Mouse (Mus musculus) CH12.LX (cell line): ENCODE measurements around the gene Top3a. TPM values are rescaled to one million over a fixed set of nuclear protein-coding genes. Genes with fewer than 3 reads are reported as not detected.

Experiments used
- DNase-seq: peaks from one replicate; pipeline ENCODE4 v3.0.0-alpha.2; 2013; ENCODE audit errors: extremely low read depth
- H3K27ac ChIP-seq: 2 replicates; pipeline ENCODE4 v1.5.1; 2012; ENCODE audit warnings: low read depth, mild to moderate bottlenecking, control low read depth, moderate library complexity; ENCODE audit not compliant: insufficient read depth
- H3K27me3 ChIP-seq: replicated peaks from 2 replicates; pipeline ENCODE3; 2012; ENCODE audit warnings: inconsistent platforms
- H3K36me3 ChIP-seq, 2 experiments: replicated peaks in 1 of 2; 2 replicates each; pipeline versions ENCODE3 to v1.6.1; 2012; ENCODE audit warnings: inconsistent platforms in 1 of 2, low read length in 1 of 2, mild to moderate bottlenecking in 1 of 2, mixed read lengths in 1 of 2, moderate library complexity in 1 of 2; ENCODE audit not compliant: control insufficient read depth in 1 of 2, insufficient read depth in 1 of 2
- H3K4me1 ChIP-seq, 2 experiments: 2 replicates each; pipeline ENCODE4 v1.6.1; 2012; ENCODE audit warnings: inconsistent platforms in 1 of 2, moderate library complexity in 1 of 2; ENCODE audit not compliant: insufficient read depth in 2 of 2, control insufficient read depth in 1 of 2
- H3K4me2 ChIP-seq: 2 replicates; pipeline ENCODE4 v1.6.1; 2012; ENCODE audit warnings: low read depth, mild to moderate bottlenecking, control low read depth; ENCODE audit not compliant: poor library complexity, insufficient read depth, severe bottlenecking
- H3K4me3 ChIP-seq, 3 experiments: fragments of 150-350 bp in 1 of 3; sonication (generic) in 1 of 3; replicated peaks in 1 of 3; 2 replicates each; pipeline versions ENCODE3 to v1.5.1; 2011 to 2012; ENCODE audit warnings: low read depth in 2 of 3, low read length in 2 of 3, mild to moderate bottlenecking in 2 of 3, moderate library complexity in 2 of 3, control low read depth in 1 of 3, improper control_type of control experiment in 1 of 3, inconsistent platforms in 1 of 3, mixed read lengths in 1 of 3; ENCODE audit not compliant: poor library complexity in 1 of 3
- H3K79me2 ChIP-seq: replicated peaks from 2 replicates; pipeline ENCODE4 v1.6.1; 2012; ENCODE audit warnings: mild to moderate bottlenecking, moderate library complexity; ENCODE audit not compliant: control insufficient read depth, poor library complexity, insufficient read depth, severe bottlenecking; ENCODE audit errors: extremely low read depth
- H3K9ac ChIP-seq: 2 replicates; pipeline ENCODE4 v1.6.1; 2012; ENCODE audit warnings: low read depth, mild to moderate bottlenecking, control low read depth, moderate library complexity; ENCODE audit not compliant: insufficient read depth
- H3K9me3 ChIP-seq: replicated peaks from 2 replicates; pipeline ENCODE3; 2012; ENCODE audit warnings: low read length, inconsistent platforms, mixed read lengths
- CHD2 ChIP-seq: IDR thresholded peaks from 2 replicates; pipeline ENCODE4 v1.6.1; 2011; ENCODE audit warnings: low read length, improper control_type of control experiment
- ELF1 ChIP-seq: IDR thresholded peaks from 2 replicates; pipeline ENCODE4 v1.6.1; 2014; ENCODE audit warnings: low read depth, mild to moderate bottlenecking, inconsistent platforms, low read length, improper control_type of control experiment
- EP300 ChIP-seq: IDR thresholded peaks from 2 replicates; pipeline ENCODE4 v1.6.1; 2011; ENCODE audit warnings: low read length, improper control_type of control experiment
- ETS1 ChIP-seq: conservative IDR thresholded peaks from 2 replicates; pipeline ENCODE4 v1.6.1; 2012; ENCODE audit warnings: low read depth, mild to moderate bottlenecking, inconsistent platforms, low read length, improper control_type of control experiment, moderate library complexity
- GABPA ChIP-seq: IDR thresholded peaks from 2 replicates; pipeline ENCODE4 v1.6.1; 2012; ENCODE audit warnings: low read depth, low read length, improper control_type of control experiment, inconsistent platforms; ENCODE audit not compliant: insufficient replicate concordance
- HCFC1 ChIP-seq: IDR thresholded peaks from 2 replicates; pipeline ENCODE4 v1.6.1; 2012; ENCODE audit warnings: low read depth, mild to moderate bottlenecking, inconsistent platforms, low read length, improper control_type of control experiment
- IRF4 ChIP-seq: IDR thresholded peaks from 2 replicates; pipeline ENCODE4 v1.6.1; 2014; ENCODE audit warnings: low read depth, mild to moderate bottlenecking, inconsistent platforms, low read length, improper control_type of control experiment
- JUN ChIP-seq: IDR thresholded peaks from 2 replicates; pipeline ENCODE4 v1.6.1; 2011; ENCODE audit warnings: low read depth, mild to moderate bottlenecking, low read length, improper control_type of control experiment, moderate library complexity; ENCODE audit not compliant: insufficient read depth
- KAT2A ChIP-seq: IDR thresholded peaks from 2 replicates; pipeline ENCODE4 v1.6.1; 2012; ENCODE audit warnings: low read length, improper control_type of control experiment, inconsistent platforms; ENCODE audit not compliant: insufficient replicate concordance
- MXI1 ChIP-seq: IDR thresholded peaks from 2 replicates; pipeline ENCODE4 v1.6.1; 2011; ENCODE audit warnings: mild to moderate bottlenecking, low read depth, low read length, improper control_type of control experiment
- MYC ChIP-seq: IDR thresholded peaks from 2 replicates; pipeline ENCODE4 v1.6.1; 2011; ENCODE audit warnings: low read depth, mild to moderate bottlenecking, improper control_type of control experiment, low read length
- NRF1 ChIP-seq: IDR thresholded peaks from 2 replicates; pipeline ENCODE4 v1.6.1; 2014; ENCODE audit warnings: low read depth, mild to moderate bottlenecking, inconsistent platforms, low read length, improper control_type of control experiment, moderate library complexity
- POLR2A ChIP-seq: IDR thresholded peaks from 2 replicates; pipeline ENCODE4 v1.6.1; 2011; ENCODE audit warnings: low read depth, mild to moderate bottlenecking, improper control_type of control experiment, low read length
- POLR2AphosphoS2 ChIP-seq: IDR thresholded peaks from 2 replicates; pipeline ENCODE4 v1.6.1; 2011; ENCODE audit warnings: low read depth, low read length, improper control_type of control experiment
- RCOR1 ChIP-seq: conservative IDR thresholded peaks from 2 replicates; pipeline ENCODE4 v1.6.1; 2012; ENCODE audit warnings: low read depth, mild to moderate bottlenecking, inconsistent platforms, low read length, improper control_type of control experiment
- SIN3A ChIP-seq: IDR thresholded peaks from 2 replicates; pipeline ENCODE4 v1.6.1; 2012; ENCODE audit warnings: low read length, improper control_type of control experiment, inconsistent platforms
- SMC3 ChIP-seq: IDR thresholded peaks from 2 replicates; pipeline ENCODE4 v1.6.1; 2011; ENCODE audit warnings: low read depth, low read length, improper control_type of control experiment
- TBP ChIP-seq: conservative IDR thresholded peaks from 2 replicates; pipeline ENCODE4 v1.6.1; 2011; ENCODE audit warnings: low read depth, low read length, improper control_type of control experiment
- TCF12 ChIP-seq: IDR thresholded peaks from 2 replicates; pipeline ENCODE4 v1.6.1; 2014; ENCODE audit warnings: low read depth, mild to moderate bottlenecking, inconsistent platforms, low read length, improper control_type of control experiment
- UBTF ChIP-seq: IDR thresholded peaks from 2 replicates; pipeline ENCODE4 v1.6.1; 2012; ENCODE audit warnings: low read depth, mild to moderate bottlenecking, inconsistent platforms, low read length, improper control_type of control experiment, moderate library complexity
- USF1 ChIP-seq: IDR thresholded peaks from 2 replicates; pipeline ENCODE4 v1.6.1; 2014; ENCODE audit warnings: low read depth, mild to moderate bottlenecking, inconsistent platforms, low read length, improper control_type of control experiment
- USF2 ChIP-seq: conservative IDR thresholded peaks from 2 replicates; pipeline ENCODE4 v1.6.1; 2011; ENCODE audit warnings: low read depth, low read length, improper control_type of control experiment
- ZC3H11A ChIP-seq: IDR thresholded peaks from 2 replicates; pipeline ENCODE4 v1.6.1; 2012; ENCODE audit warnings: low read depth, mild to moderate bottlenecking, inconsistent platforms, low read length, improper control_type of control experiment
- ZKSCAN1 ChIP-seq: IDR thresholded peaks from 2 replicates; pipeline ENCODE4 v1.6.1; 2012; ENCODE audit warnings: low read depth, inconsistent platforms, low read length, improper control_type of control experiment, borderline replicate concordance
- ZMIZ1 ChIP-seq: IDR thresholded peaks from 2 replicates; pipeline ENCODE4 v1.6.1; 2012; ENCODE audit warnings: low read depth, mild to moderate bottlenecking, inconsistent platforms, low read length, improper control_type of control experiment
- ZNF384 ChIP-seq: IDR thresholded peaks from 2 replicates; pipeline ENCODE4 v1.6.1; 2012; ENCODE audit warnings: low read depth, low read length, improper control_type of control experiment, inconsistent platforms
- dilution Hi-C: fragments of 300-500 bp; cut with MboI; formaldehyde crosslinking; loops from 2 replicates; pipeline ENCODE4 v1.14.3; 2020; ENCODE audit warnings: low sequenced_read_pairs; ENCODE audit not compliant: extremely low pct_unique_long_range_greater_than_20kb, extremely low pct_ligation_motif_present
- in situ Hi-C: fragments of 300-500 bp; cut with MboI; formaldehyde crosslinking; loops from 3 replicates; pipeline ENCODE4 v1.14.3; 2019; ENCODE audit warnings: low sequenced_read_pairs, low pct_ligation_motif_present, low pct_unique_long_range_greater_than_20kb, mixed read lengths
- polyA plus RNA-seq: library from polyadenylated mRNA; unstranded; fragments of >175 nt; gene quantifications from 2 replicates; pipeline ENCODE4 v1.2.1, GENCODE M21; 2012; ENCODE audit warnings: low read depth; ENCODE audit not compliant: insufficient read length
- total RNA-seq, 2 experiments: library from RNA; depleted of rRNA; stranded (reverse); fragments of 300-350 nt in 1 of 2; fragments of >200 nt in 1 of 2; gene quantifications; 2 replicates each; pipeline ENCODE4 v1.2.3; 2012 to 2014

Top3a gene
- total and polyA plus RNA-seq, 3 experiments = 19.6 to 43.7 (median 28.8) TPM

GRCm38 (mm10) chr11:60790472-60790871 is 13.3 kb upstream of the Top3a start:
- Histone ChIP-seq H3K4me2 (no peak overlapping the region), H3K4me3 (no peak overlapping the region), H3K4me1 (peaks cover 7 to 32% of the 10 kb centered on the region in 2 experiments; a peak in 3 of 4 replicates), H3K9ac (no peak overlapping the region), H3K9me3 (no peaks in the 10 kb centered on the region), H3K79me2 (peaks cover 17% of the 10 kb centered on the region), H3K27ac (no peak overlapping the region), H3K27me3 (no peaks in the 10 kb centered on the region)
- in situ Hi-C loops = no loop called here
- DNase-seq = no peak
- dilution Hi-C loops = no loop called here
- no peak for TF ChIP-seq CHD2
- no peak for TF ChIP-seq GABPA
- no peak for TF ChIP-seq ZKSCAN1
- TF ChIP-seq HCFC1 = no peak
- TF ChIP-seq EP300 = no peak
- no peak for TF ChIP-seq MXI1
- no peak for TF ChIP-seq UBTF
- no peak for TF ChIP-seq SMC3
- TF ChIP-seq, all 38 proteins: peak for 0
- peaks cover 81 to 94% of the 10 kb centered on the region in 2 experiments for H3K36me3 ChIP-seq

- Histone ChIP-seq H3K4me2 (no peak overlapping the region), H3K4me3 (no peak overlapping the region), H3K36me3 (peaks cover 79 to 94% of the 10 kb centered on the region in 2 experiments), H3K27me3 (no peaks in the 10 kb centered on the region), H3K4me1 (peaks cover 7 to 56% of the 10 kb centered on the region in 2 experiments; a peak in 3 of 4 replicates), H3K27ac (0 out of 2 replicates have a peak overlapping the region, but pooled peaks have one; percentile 3), H3K79me2 (peaks cover 46% of the 10 kb centered on the region), H3K9me3 (no peaks in the 10 kb centered on the region), H3K9ac (no peak overlapping the region)
- TF ChIP-seq MXI1 (0 out of 2 replicates have a peak, but pooled peaks have one; percentile 29), RCOR1 (0 out of 2 replicates have a peak, but pooled peaks have one; percentile 37), USF1 (no peak), ZNF384 (no peak), CHD2 (no peak), TCF12 (peak; percentile 50; the same call in 1 of the 2 replicates), GABPA (no peak), TBP (no peak), SIN3A (peak; percentile 53; the same call in 1 of the 2 replicates), SMC3 (no peak), POLR2AphosphoS2 (no peak; the same call in none of the 2 replicates), ZC3H11A (no peak), ELF1 (peak; percentile 10; the same call in 1 of the 2 replicates), ZMIZ1 (no peak; the same call in 1 of the 2 replicates), UBTF (no peak), EP300 (peak; percentile 91), MYC (no peak), POLR2A (peak; percentile 33; the same call in 1 of the 2 replicates), ETS1 (peak; percentile 52), KAT2A (no peak), NRF1 (no peak), JUN (no peak), IRF4 (peak; percentile 57; the same call in 1 of the 2 replicates), USF2 (no peak)
- in situ Hi-C loops = no loop called here
- dilution Hi-C loops = no loop called here
- peak; percentile 80 for DNase-seq
Measured at GRCm38 (mm10) chr11:60787595-60787994, 10.4 kb upstream of the Top3a start.
